Mouse (Mus musculus) intestine, postnatal 0 days (tissue): ENCODE measurements around the gene Samd1. TPM values are rescaled to one million over a fixed set of nuclear protein-coding genes. Genes with fewer than 3 reads are reported as not detected.

ENCODE experiments used
- ATAC-seq: fragments of 200-750 bp; cut with Nextera tagmentation; 2 replicates; pipeline ENCODE4 v1.8.0; 2017; ENCODE audit warnings: mild to moderate bottlenecking, moderate TSS enrichment, moderate library complexity
- H3K27ac ChIP-seq: fragments of 300-500 bp; sonication (generic); 2 replicates; pipeline ENCODE4 v1.5.1; 2014; ENCODE audit warnings: mild to moderate bottlenecking, low read depth, low read length, moderate library complexity
- H3K27me3 ChIP-seq: fragments of 300-500 bp; sonication (generic); replicated peaks from 2 replicates; pipeline ENCODE4 v1.6.1; 2014; ENCODE audit warnings: low read length, mixed read lengths; ENCODE audit not compliant: control insufficient read depth, insufficient read depth
- H3K36me3 ChIP-seq: fragments of 300-500 bp; sonication (generic); 2 replicates; pipeline ENCODE4 v1.6.1; 2014; ENCODE audit warnings: mild to moderate bottlenecking, moderate library complexity; ENCODE audit not compliant: control insufficient read depth, insufficient read depth
- H3K4me1 ChIP-seq: fragments of 300-500 bp; sonication (generic); replicated peaks from 2 replicates; pipeline ENCODE4 v1.6.1; 2014; ENCODE audit warnings: antibody characterized with exemption, low read length, mixed read lengths; ENCODE audit not compliant: control insufficient read depth, insufficient read depth
- H3K4me2 ChIP-seq: fragments of 300-500 bp; sonication (generic); replicated peaks from 2 replicates; pipeline ENCODE4 v1.6.1; 2014; ENCODE audit warnings: low read depth, mild to moderate bottlenecking, moderate library complexity
- H3K4me3 ChIP-seq: fragments of 300-500 bp; sonication (generic); 2 replicates; pipeline ENCODE4 v1.5.1; 2014; ENCODE audit warnings: low read depth, low read length
- H3K9ac ChIP-seq: fragments of 300-500 bp; sonication (generic); 2 replicates; pipeline ENCODE4 v1.6.1; 2014; ENCODE audit warnings: mild to moderate bottlenecking, low read depth, low read length
- H3K9me3 ChIP-seq: fragments of 300-500 bp; sonication (generic); 2 replicates; pipeline ENCODE4 v1.6.1; 2016; ENCODE audit warnings: mixed run types; ENCODE audit not compliant: control insufficient read depth
- CTCF ChIP-seq: sonication (generic); IDR thresholded peaks from 2 replicates; pipeline ENCODE4 v1.5.1; 2016; ENCODE audit warnings: low read depth, mild to moderate bottlenecking, control low read depth, antibody characterized with exemption, moderate library complexity
- WGBS: fragments of 180-500 bp; shearing (Covaris S2); extraction: QIAGEN DNeasy Blood & Tissue Kit; methylation state at CpG from one replicate; pipeline ENCODE4 v1.1.7; 2014; 5-methylcytosine and 5-hydroxymethylcytosine counted together
- polyA plus RNA-seq: library from polyadenylated mRNA; unstranded; fragments of >200 nt; fragmentation: Nextera tagmentation; extraction: Ambion mirVana; gene quantifications from 2 replicates; pipeline ENCODE4 v1.2.1, GENCODE M21; 2015

Samd1 gene
- polyA plus RNA-seq, 1 experiment from 2014 or later: 4.5 TPM

DNA sequence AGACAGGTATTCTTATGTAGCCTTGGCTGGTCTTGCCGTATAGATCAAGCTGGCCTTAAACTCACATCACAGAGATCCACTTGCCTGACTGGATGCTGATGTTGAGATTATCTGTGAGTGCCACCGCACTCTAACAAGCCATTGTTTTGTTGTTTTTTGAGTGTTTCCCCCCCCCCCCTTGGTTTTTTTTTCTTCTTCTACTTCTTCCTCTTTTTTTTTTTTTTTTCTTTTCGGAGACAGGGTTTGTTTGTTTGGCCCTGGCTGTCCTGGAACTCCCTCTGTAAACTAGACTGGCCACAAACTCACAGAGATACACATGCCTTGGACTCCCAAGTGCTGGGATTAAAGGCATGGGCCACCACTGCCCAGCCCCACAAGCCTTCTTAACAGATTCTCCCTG lies 3.4 kb upstream of the Samd1 start:
- H3K27me3 ChIP-seq: no peaks in the 10 kb centered on the region
- H3K36me3 ChIP-seq: peaks cover 32% of the 10 kb centered on the region
- H3K4me3 ChIP-seq: no peak overlapping the region
- ATAC-seq: no peak
- H3K9me3 ChIP-seq: no peaks in the 10 kb centered on the region
- TF ChIP-seq CTCF: no peak
- H3K4me1 ChIP-seq: no peaks in the 10 kb centered on the region; the same call in 1 of the 2 replicates
- H3K4me2 ChIP-seq: no peak overlapping the region
- H3K27ac ChIP-seq: no peak overlapping the region
- H3K9ac ChIP-seq: no peak overlapping the region
- WGBS: 80% methylated on average over 3 of the region's 3 CpGs

DNA sequence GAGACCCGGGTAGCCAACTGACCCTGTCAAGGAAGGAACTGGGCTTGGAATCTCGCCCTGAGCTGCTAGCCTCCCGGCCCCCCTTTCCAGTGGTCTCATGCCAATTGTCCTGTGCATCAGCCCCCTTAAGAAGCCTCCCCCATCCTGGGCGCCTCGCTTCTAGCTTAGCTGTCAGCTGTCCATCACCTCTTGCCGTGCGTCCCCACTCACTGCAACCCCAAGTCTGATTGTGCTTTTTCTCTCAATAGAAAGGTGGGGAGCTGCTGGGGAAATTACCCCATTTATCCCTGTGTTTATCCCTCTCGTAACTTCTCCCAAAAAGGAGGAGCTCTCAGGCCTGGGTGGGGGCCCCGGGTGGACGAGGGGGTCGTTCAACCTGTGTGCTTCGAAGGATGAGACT lies 1.5 kb upstream of the Samd1 start:
- no peak for ATAC-seq
- H3K9ac ChIP-seq: no peak overlapping the region
- whole genome bisulfite sequencing: 39% methylated on average over 12 of the region's 12 CpGs
- TF ChIP-seq CTCF: no peak
- peak overlapping the region; percentile 93; the same call in 1 of the 2 replicates for H3K4me2 ChIP-seq
- no peaks in the 10 kb centered on the region; the same call in 1 of the 2 replicates for H3K4me1 ChIP-seq
- no peaks in the 10 kb centered on the region for H3K9me3 ChIP-seq
- peaks cover 17% of the 10 kb centered on the region for H3K36me3 ChIP-seq
- no peaks in the 10 kb centered on the region for H3K27me3 ChIP-seq
- H3K27ac ChIP-seq: no peak overlapping the region
- peak overlapping the region; percentile 67; the same call in 1 of the 2 replicates for H3K4me3 ChIP-seq

DNA sequence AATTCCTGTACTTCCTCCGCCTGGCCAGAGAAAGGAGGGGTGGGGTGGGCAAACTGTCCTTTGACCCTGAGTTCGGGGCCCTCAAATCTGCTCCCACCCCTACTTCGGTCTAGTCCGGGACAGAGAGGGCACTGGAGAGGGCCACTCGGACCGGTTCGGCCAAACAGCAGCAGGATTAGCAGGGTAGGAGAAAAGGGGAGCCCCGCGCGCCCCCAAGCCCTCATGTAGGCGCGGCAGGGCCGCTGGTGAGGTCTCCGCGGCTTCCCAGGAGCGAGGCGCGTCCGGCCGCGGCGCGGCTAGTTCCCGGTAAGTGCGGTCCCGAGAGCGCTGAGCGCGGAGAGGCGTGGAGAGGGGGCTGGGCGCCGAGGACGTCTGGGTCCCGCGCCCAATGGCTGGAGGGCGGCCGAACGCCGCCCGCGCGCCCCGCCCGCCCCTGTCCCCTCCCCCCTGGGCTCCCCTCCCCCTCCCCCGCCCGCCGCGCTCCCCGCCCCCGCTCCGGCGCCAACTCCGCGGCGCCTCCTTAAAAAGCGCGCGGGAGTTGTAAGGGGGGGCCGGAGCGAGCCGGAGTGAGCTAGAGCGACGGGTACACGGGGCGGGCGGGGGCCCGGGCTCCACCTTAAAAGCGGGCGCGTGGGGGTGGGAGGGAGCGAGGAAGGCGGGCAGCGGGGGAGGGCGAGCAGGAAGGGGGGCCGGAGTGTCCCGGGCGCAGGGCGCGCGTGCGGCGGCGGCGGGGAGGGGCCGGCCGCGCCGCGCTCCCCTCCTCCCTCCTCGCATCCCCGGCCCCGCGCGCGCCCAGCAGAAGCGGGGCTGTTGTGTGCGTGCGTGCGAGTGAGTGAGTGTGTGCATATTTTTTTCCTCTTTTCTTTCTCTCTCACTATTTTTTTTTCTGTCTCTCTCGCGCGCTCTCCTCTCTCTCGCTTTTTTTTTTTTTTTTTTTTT lies 636 bp upstream of the Samd1 start:
- Histone ChIP-seq H3K9ac (peak overlapping the region; percentile 53), H3K36me3 (peaks cover 14% of the 10 kb centered on the region; the same call in 1 of the 2 replicates), H3K27ac (peak overlapping the region; percentile 82), H3K27me3 (no peaks in the 10 kb centered on the region), H3K4me1 (no peaks in the 10 kb centered on the region; the same call in 1 of the 2 replicates), H3K9me3 (no peaks in the 10 kb centered on the region), H3K4me2 (peak overlapping the region; percentile 93), H3K4me3 (peak overlapping the region; percentile 67)
- TF ChIP-seq CTCF: no peak
- peak; percentile 74 for ATAC-seq
- under 1% methylated on average over 52 of the region's 103 CpGs for WGBS

DNA sequence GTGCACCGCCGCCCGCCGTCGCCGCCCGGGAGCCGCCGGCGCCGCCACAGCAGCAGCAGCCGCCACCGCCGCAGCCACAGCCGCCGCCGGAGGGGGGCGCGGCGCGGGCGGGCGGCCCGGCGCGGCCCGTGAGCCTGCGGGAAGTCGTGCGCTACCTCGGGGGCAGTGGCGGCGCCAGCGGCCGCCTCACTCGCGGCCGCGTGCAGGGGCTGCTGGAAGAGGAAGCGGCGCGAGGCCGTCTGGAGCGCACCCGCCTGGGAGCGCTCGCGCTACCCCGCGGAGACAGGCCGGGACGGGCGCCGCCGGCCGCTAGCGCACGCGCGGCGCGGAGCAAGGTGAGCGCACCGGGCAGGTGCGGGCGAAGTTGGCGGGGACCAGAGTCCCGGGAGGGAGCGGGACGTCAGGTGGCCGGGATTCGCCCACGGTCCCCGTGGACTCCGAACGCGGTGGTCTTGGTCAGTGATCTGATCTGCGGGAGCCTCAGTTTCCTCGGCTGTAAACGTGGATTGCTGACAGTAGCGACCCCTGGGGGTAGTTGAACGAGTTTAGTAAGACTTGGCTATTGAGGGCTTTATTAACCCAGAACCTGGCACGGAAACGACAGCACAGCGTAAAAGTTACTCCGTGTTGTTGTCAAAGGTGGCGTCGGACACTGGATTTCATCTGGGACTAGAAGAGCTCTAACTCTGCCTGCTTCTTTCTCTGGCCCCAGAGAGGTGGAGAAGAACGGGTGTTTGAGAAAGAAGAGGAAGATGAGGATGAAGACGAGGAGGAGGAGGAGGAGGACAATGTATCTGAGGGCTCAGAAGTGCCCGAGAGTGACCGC lies 972 bp downstream of the Samd1 start:
- H3K4me3 ChIP-seq: peak overlapping the region; percentile 62
- H3K4me1 ChIP-seq: no peaks in the 10 kb centered on the region; the same call in 1 of the 2 replicates
- peak; percentile 23; the same call in 1 of the 2 replicates for ATAC-seq
- H3K4me2 ChIP-seq: peak overlapping the region; percentile 93
- no peaks in the 10 kb centered on the region for H3K9me3 ChIP-seq
- TF ChIP-seq CTCF: peak; percentile 71
- no peaks in the 10 kb centered on the region for H3K27me3 ChIP-seq
- peak overlapping the region; percentile 54; the same call in 1 of the 2 replicates for H3K27ac ChIP-seq
- H3K36me3 ChIP-seq: peaks cover 6% of the 10 kb centered on the region; the same call in 1 of the 2 replicates
- WGBS: 1% methylated on average over 75 of the region's 92 CpGs
- H3K9ac ChIP-seq: peak overlapping the region; percentile 45; the same call in 1 of the 2 replicates

DNA sequence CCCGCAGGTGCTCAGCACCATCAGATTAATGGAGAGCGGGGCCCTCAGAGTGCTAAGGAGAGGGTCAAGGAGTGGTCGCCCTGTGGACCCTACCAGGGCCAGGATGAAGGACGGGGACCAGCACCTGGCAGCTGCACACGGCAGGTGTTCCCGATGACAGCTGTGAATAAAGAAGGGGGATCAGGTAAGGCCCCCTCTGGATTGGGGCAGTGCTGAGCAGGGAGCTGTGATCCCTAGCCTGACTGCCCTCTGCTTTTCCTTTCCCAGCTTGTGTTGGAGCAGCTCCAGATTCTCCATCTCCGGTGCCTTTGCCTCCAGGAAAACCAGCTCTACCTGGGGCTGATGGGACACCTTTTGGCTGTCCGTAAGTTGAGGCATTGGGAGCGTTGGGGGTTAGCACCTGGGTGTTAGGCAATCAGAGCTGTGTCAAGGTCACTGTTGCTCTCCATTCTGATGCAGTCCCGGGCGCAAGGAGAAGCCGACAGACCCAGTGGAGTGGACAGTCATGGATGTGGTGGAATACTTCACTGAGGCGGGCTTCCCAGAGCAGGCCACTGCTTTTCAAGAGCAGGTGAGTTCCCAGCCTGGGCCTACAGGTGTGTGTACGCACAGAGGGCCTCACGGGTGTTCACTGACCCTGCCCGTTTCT lies 1.7 kb downstream of the Samd1 start:
- WGBS: 54% methylated on average over 16 of the region's 16 CpGs
- Histone ChIP-seq H3K4me2 (peak overlapping the region; percentile 93), H3K4me3 (peak overlapping the region; percentile 62), H3K9ac (0 out of 2 replicates have a peak overlapping the region, but pooled peaks have one; percentile 45), H3K4me1 (peaks cover 4% of the 10 kb centered on the region; the same call in 1 of the 2 replicates), H3K27me3 (no peaks in the 10 kb centered on the region), H3K36me3 (peaks cover 6% of the 10 kb centered on the region; the same call in 1 of the 2 replicates), H3K9me3 (no peaks in the 10 kb centered on the region), H3K27ac (no peak overlapping the region)
- no peak for TF ChIP-seq CTCF
- no peak for ATAC-seq
